Mouse (Mus musculus): ENCODE data around the gene Acsf3.

DNA sequence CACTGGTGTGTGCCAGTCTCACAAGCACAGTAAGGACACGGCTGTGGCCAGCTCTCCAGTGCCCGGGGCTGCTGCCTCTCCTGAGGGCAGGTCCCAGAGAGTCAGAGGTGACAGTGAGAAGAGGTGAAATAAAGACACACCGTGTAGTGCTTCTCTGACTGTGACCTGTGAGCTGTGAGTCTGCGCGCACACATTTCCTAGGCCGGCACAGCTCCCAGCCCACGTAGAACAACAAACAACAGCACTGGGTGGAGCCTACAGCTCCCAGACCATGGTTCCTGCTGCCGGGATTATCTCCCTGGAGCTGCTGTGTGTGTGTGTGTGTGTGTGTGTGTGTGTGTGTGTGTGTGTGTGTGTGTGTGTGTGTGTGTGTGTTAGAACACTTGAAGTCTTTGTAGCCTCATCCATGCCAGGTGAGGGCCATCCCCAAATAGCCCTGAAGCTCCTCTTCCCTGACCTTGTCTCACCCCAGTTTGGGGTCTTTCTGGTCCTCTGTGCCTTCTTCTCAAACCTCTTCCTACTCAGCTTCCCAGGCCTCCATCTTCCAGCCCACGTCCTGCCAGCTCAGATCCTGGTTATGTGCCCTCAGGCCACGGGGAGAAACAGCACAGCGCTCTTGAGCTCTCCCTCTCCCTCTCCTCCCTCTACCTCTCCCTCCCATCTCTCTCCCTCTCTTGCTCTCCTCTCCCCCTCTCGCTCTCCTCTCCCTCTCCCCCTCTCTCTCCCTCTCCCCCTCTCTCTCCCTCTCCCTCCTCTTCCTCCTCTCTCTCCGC is 42.6 kb downstream of the Acsf3 start:
- no peak for TF ChIP-seq CTCF (IDR thresholded peaks at IDR 0.05; ENCODE audit: low read depth)
- TF ChIP-seq EP300 (optimal IDR thresholded peaks at IDR 0.05), result no peak
